Mouse (Mus musculus) intestine, embryonic 16.5 days (tissue): ENCODE results near the gene Clcn2. TPM values are rescaled to one million over a fixed set of nuclear protein-coding genes. Genes with fewer than 3 reads are reported as not detected.

Experiments used
- ATAC-seq: fragments of 200-750 bp; cut with Nextera tagmentation; 2 replicates; pipeline ENCODE4 v1.8.0; 2017; ENCODE audit warnings: moderate TSS enrichment, moderate library complexity
- H3K27ac ChIP-seq: fragments of 300-500 bp; sonication (generic); 2 replicates; pipeline ENCODE4 v1.5.1; 2014; ENCODE audit warnings: mild to moderate bottlenecking, low read length
- H3K27me3 ChIP-seq: fragments of 300-500 bp; sonication (generic); replicated peaks from 2 replicates; pipeline ENCODE4 v1.6.1; 2014; ENCODE audit warnings: low read length, control low read depth, mixed read lengths; ENCODE audit not compliant: control insufficient read depth, insufficient read depth
- H3K36me3 ChIP-seq: fragments of 300-500 bp; sonication (generic); 2 replicates; pipeline ENCODE4 v1.6.1; 2014; ENCODE audit warnings: low read length, control low read depth; ENCODE audit not compliant: control insufficient read depth, insufficient read depth
- H3K4me1 ChIP-seq: fragments of 300-500 bp; sonication (generic); 2 replicates; pipeline ENCODE4 v1.6.1; 2014; ENCODE audit warnings: low read length, control low read depth, mixed read lengths; ENCODE audit not compliant: control insufficient read depth, insufficient read depth
- H3K4me2 ChIP-seq: fragments of 300-500 bp; sonication (generic); 2 replicates; pipeline ENCODE4 v1.6.1; 2014; ENCODE audit warnings: low read depth, low read length, control low read depth
- H3K4me3 ChIP-seq: fragments of 300-500 bp; sonication (generic); 2 replicates; pipeline ENCODE4 v1.5.1; 2014; ENCODE audit warnings: mild to moderate bottlenecking, low read length
- H3K9ac ChIP-seq: fragments of 300-500 bp; sonication (generic); 2 replicates; pipeline ENCODE4 v1.6.1; 2014; ENCODE audit warnings: low read depth, low read length
- H3K9me3 ChIP-seq: fragments of 300-500 bp; sonication (generic); 2 replicates; pipeline ENCODE4 v1.6.1; 2016; ENCODE audit warnings: low read length, control low read depth; ENCODE audit not compliant: control insufficient read depth
- WGBS: fragments of 180-500 bp; shearing (Covaris S2); extraction: QIAGEN DNeasy Blood & Tissue Kit; methylation state at CpG from one replicate; pipeline ENCODE4 v1.1.7; 2014; 5-methylcytosine and 5-hydroxymethylcytosine counted together
- polyA plus RNA-seq: library from polyadenylated mRNA; unstranded; fragments of >200 nt; fragmentation: Nextera tagmentation; extraction: Ambion mirVana; gene quantifications from 2 replicates; pipeline ENCODE4 v1.2.1, GENCODE M21; 2015

The Clcn2 gene
- 12.0 and 13.1 TPM in 2 replicates for polyA plus RNA-seq

GRCm38 (mm10) chr16:20717181-20717977 lies at the start of gene Clcn2, which contains the start of gene Polr2h:
Clcn2 (minus strand) TSS chr16:20717746.
Polr2h (plus strand) TSS chr16:20717665.
- under 1% methylated on average over 62 of the region's 62 CpGs for WGBS
- peaks cover 9% of the 10 kb centered on the region for H3K36me3 ChIP-seq

GRCm38 (mm10) chr16:20765244-20765643 lies 47.7 kb upstream of the Clcn2 start:
- no peaks in the 10 kb centered on the region for H3K9me3 ChIP-seq
- H3K36me3 ChIP-seq = no peaks in the 10 kb centered on the region
- WGBS = 51% methylated on average over 9 of the region's 9 CpGs
- H3K4me2 ChIP-seq = no peak overlapping the region
- no peak overlapping the region for H3K27ac ChIP-seq
- no peaks in the 10 kb centered on the region for H3K27me3 ChIP-seq
- H3K9ac ChIP-seq = no peak overlapping the region
- ATAC-seq = no peak
- no peak overlapping the region for H3K4me3 ChIP-seq
- H3K4me1 ChIP-seq = no peaks in the 10 kb centered on the region

More at GRCm38 (mm10) chr16:20717181-20717977, at the start of gene Clcn2, which contains the start of gene Polr2h:
- Histone ChIP-seq H3K4me2 (peak within 1 kb of the TSS; percentile 91), H3K9ac (peak within 1 kb of the TSS; percentile 84), H3K9me3 (no peaks in the 10 kb centered on the region), H3K4me1 (peaks cover 20% of the 10 kb centered on the region), H3K27ac (peak within 1 kb of the TSS; percentile 99), H3K27me3 (no peaks in the 10 kb centered on the region), H3K4me3 (peak within 1 kb of the TSS; percentile 74)
- peak; percentile 88 for ATAC-seq

- H3K27me3 ChIP-seq = no peaks in the 10 kb centered on the region
- H3K36me3 ChIP-seq = no peaks in the 10 kb centered on the region
- no peak for ATAC-seq
- no peaks in the 10 kb centered on the region for H3K4me1 ChIP-seq
- H3K4me2 ChIP-seq = no peak overlapping the region
- H3K4me3 ChIP-seq = no peak overlapping the region
- WGBS = 18% methylated on average over 3 of the region's 3 CpGs
- no peak overlapping the region for H3K9ac ChIP-seq
- H3K27ac ChIP-seq = no peak overlapping the region
- H3K9me3 ChIP-seq = no peaks in the 10 kb centered on the region
These were observed 44.1 kb upstream of the Clcn2 start for GRCm38 (mm10) chr16:20761681-20762080.

GRCm38 (mm10) chr16:20757385-20757784 lies 39.8 kb upstream of the Clcn2 start:
- Histone ChIP-seq H3K36me3 (no peaks in the 10 kb centered on the region), H3K4me1 (no peaks in the 10 kb centered on the region), H3K9ac (no peak overlapping the region), H3K27ac (no peak overlapping the region), H3K4me3 (no peak overlapping the region), H3K4me2 (no peak overlapping the region), H3K9me3 (no peaks in the 10 kb centered on the region), H3K27me3 (no peaks in the 10 kb centered on the region)
- WGBS = 78% methylated on average over 1 of the region's 1 CpGs
- no peak for ATAC-seq

- Histone ChIP-seq H3K36me3 (no peaks in the 10 kb centered on the region), H3K4me3 (no peak overlapping the region), H3K27me3 (no peaks in the 10 kb centered on the region), H3K9me3 (no peaks in the 10 kb centered on the region), H3K4me1 (no peaks in the 10 kb centered on the region), H3K27ac (no peak overlapping the region), H3K4me2 (no peak overlapping the region), H3K9ac (no peak overlapping the region)
- no peak for ATAC-seq
- WGBS = 87% methylated on average over 5 of the region's 5 CpGs
These were observed 38.5 kb upstream of the Clcn2 start for GRCm38 (mm10) chr16:20756052-20756451.

DNA sequence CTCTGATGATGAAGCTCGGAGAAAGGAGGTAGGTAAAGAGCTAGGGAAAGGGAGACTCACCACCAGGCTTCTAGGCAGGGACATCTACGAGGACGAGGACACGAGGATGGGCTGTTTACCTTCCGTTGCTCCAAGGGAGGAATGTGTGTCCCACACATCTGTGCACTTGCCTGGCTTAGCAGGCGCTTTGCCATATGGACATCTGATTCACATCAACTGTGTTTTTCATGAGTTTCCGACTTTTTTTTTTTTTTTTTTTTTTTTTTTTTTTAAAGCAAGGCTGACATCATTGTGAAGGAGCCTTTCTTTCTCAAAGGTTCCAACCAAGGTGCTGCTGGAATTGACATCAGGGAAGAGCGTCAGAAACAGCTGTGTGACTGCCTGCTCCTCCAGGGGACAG lies 33.0 kb upstream of the Clcn2 start:
- Histone ChIP-seq H3K9me3 (no peaks in the 10 kb centered on the region), H3K4me1 (no peaks in the 10 kb centered on the region), H3K27me3 (no peaks in the 10 kb centered on the region), H3K4me3 (no peak overlapping the region), H3K36me3 (no peaks in the 10 kb centered on the region), H3K27ac (no peak overlapping the region), H3K9ac (no peak overlapping the region), H3K4me2 (no peak overlapping the region)
- 37% methylated on average over 8 of the region's 8 CpGs for WGBS
- no peak for ATAC-seq

GRCm38 (mm10) chr16:20746641-20747040 lies 29.1 kb upstream of the Clcn2 start:
- 57% methylated on average over 6 of the region's 6 CpGs for WGBS
- no peaks in the 10 kb centered on the region for H3K9me3 ChIP-seq
- no peak overlapping the region for H3K9ac ChIP-seq
- H3K27me3 ChIP-seq = no peaks in the 10 kb centered on the region
- no peak overlapping the region for H3K27ac ChIP-seq
- H3K4me3 ChIP-seq = no peak overlapping the region
- ATAC-seq = no peak
- H3K36me3 ChIP-seq = no peaks in the 10 kb centered on the region
- no peaks in the 10 kb centered on the region for H3K4me1 ChIP-seq
- H3K4me2 ChIP-seq = no peak overlapping the region

DNA sequence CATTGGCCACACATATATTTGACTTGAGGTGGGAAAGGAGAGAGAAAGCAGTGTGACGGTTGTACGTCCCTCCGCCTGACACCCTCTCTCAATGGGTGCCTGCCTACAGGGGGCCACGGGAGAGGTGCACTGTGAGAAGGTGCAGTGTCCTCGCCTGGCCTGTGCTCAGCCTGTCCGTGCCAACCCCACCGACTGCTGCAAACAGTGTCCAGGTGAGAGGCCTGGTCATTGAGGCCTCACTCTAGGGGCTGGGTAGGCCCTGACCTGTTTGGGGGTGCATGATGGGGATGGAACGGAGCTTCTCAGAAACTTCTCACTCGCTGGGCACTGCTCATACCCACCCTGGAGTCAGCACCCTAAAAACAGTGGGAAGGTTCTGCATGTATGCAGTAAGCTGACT lies 22.3 kb upstream of the Clcn2 start:
- H3K4me2 ChIP-seq = no peak overlapping the region
- H3K27ac ChIP-seq = no peak overlapping the region
- H3K4me3 ChIP-seq = no peak overlapping the region
- no peaks in the 10 kb centered on the region for H3K9me3 ChIP-seq
- WGBS = 96% methylated on average over 9 of the region's 9 CpGs
- no peak overlapping the region for H3K9ac ChIP-seq
- H3K36me3 ChIP-seq = no peaks in the 10 kb centered on the region
- peaks cover 10% of the 10 kb centered on the region for H3K27me3 ChIP-seq
- no peaks in the 10 kb centered on the region for H3K4me1 ChIP-seq
- no peak for ATAC-seq

GRCm38 (mm10) chr16:20736823-20737222 lies 19.3 kb upstream of the Clcn2 start:
- H3K9me3 ChIP-seq = no peaks in the 10 kb centered on the region
- 93% methylated on average over 5 of the region's 5 CpGs for WGBS
- no peak overlapping the region for H3K27ac ChIP-seq
- no peak for ATAC-seq
- H3K4me2 ChIP-seq = no peak overlapping the region
- H3K36me3 ChIP-seq = no peaks in the 10 kb centered on the region
- H3K4me3 ChIP-seq = no peak overlapping the region
- H3K9ac ChIP-seq = no peak overlapping the region
- H3K4me1 ChIP-seq = peaks cover 11% of the 10 kb centered on the region
- peaks cover 25% of the 10 kb centered on the region for H3K27me3 ChIP-seq
